Mouse (Mus musculus): ENCODE results near the gene Nos1.

Gene Nos1

GRCm38 (mm10) chr5:118005728-118006127, 224.9 kb downstream of the Nos1 start:
- DNase-seq: no peak

GRCm38 (mm10) chr5:118008344-118008743, 227.5 kb downstream of the Nos1 start:
- DNase-seq: no peak
